Mouse (Mus musculus) midbrain, embryonic 16.5 days (tissue): ENCODE measurements around the gene Olfr1389. TPM values are rescaled to one million over a fixed set of nuclear protein-coding genes. Genes with fewer than 3 reads are reported as not detected.
"Not testable (repeated sequence)": the region's sequence is repeated elsewhere in the genome, so short reads cannot be mapped to it uniquely, and the experiment has no call there.

ENCODE experiments used
- ATAC-seq: fragments of 200-750 bp; cut with Nextera tagmentation; 2 replicates; pipeline ENCODE4 v1.8.0; 2017; ENCODE audit warnings: moderate TSS enrichment
- H3K27ac ChIP-seq: fragments of 300-500 bp; sonication (generic); 2 replicates; pipeline ENCODE4 v1.5.1; 2014; ENCODE audit warnings: mild to moderate bottlenecking, low read length, mixed read lengths
- H3K27me3 ChIP-seq: fragments of 300-500 bp; sonication (generic); 2 replicates; pipeline ENCODE4 v1.6.1; 2014; ENCODE audit warnings: low read depth, low read length, mixed read lengths; ENCODE audit not compliant: control insufficient read depth, insufficient read depth
- H3K36me3 ChIP-seq: fragments of 300-500 bp; sonication (generic); 2 replicates; pipeline ENCODE4 v1.6.1; 2014; ENCODE audit warnings: mild to moderate bottlenecking, low read length, moderate library complexity, mixed read lengths; ENCODE audit not compliant: control insufficient read depth, insufficient read depth
- H3K4me1 ChIP-seq: fragments of 300-500 bp; sonication (generic); 2 replicates; pipeline ENCODE4 v1.6.1; 2014; ENCODE audit warnings: mild to moderate bottlenecking, low read length, mixed read lengths; ENCODE audit not compliant: control insufficient read depth, insufficient read depth
- H3K4me2 ChIP-seq: fragments of 300-500 bp; sonication (generic); 2 replicates; pipeline ENCODE4 v1.6.1; 2014; ENCODE audit warnings: mild to moderate bottlenecking, low read length, mixed read lengths
- H3K4me3 ChIP-seq: fragments of 300-500 bp; sonication (generic); 2 replicates; pipeline ENCODE4 v1.5.1; 2014; ENCODE audit warnings: low read depth, mild to moderate bottlenecking, low read length, moderate library complexity, mixed read lengths
- H3K9ac ChIP-seq: fragments of 300-500 bp; sonication (generic); 2 replicates; pipeline ENCODE4 v1.6.1; 2014; ENCODE audit warnings: low read depth, low read length, mixed read lengths
- H3K9me3 ChIP-seq: fragments of 300-500 bp; sonication (generic); replicated peaks from 2 replicates; pipeline ENCODE4 v1.6.1; 2014; ENCODE audit warnings: mild to moderate bottlenecking, low read length, mixed read lengths; ENCODE audit not compliant: control insufficient read depth, poor library complexity, severe bottlenecking
- WGBS: fragments of 180-500 bp; shearing (Covaris S2); extraction: QIAGEN DNeasy Blood & Tissue Kit; methylation state at CpG from one replicate; pipeline ENCODE4 v1.1.7; 2014; 5-methylcytosine and 5-hydroxymethylcytosine counted together
- polyA plus RNA-seq: library from polyadenylated mRNA; unstranded; fragments of >200 nt; fragmentation: Nextera tagmentation; extraction: Ambion mirVana; gene quantifications from 2 replicates; pipeline ENCODE4 v1.2.1, GENCODE M21; 2015

Olfr1389 gene
- polyA plus RNA-seq, 1 experiment from 2014 or later: not detected

- H3K4me2 ChIP-seq: no peak within 1 kb of the TSS
- no peaks in the 10 kb centered on the region for H3K27me3 ChIP-seq
- H3K9me3 ChIP-seq: 0 out of 2 replicates have a peak, but pooled peaks cover 2% of the 10 kb centered on the region
- H3K4me3 ChIP-seq: no peak within 1 kb of the TSS
- H3K9ac ChIP-seq: no peak within 1 kb of the TSS
- H3K27ac ChIP-seq: no peak within 1 kb of the TSS
- no peaks in the 10 kb centered on the region for H3K36me3 ChIP-seq
- no peak for ATAC-seq
- no peaks in the 10 kb centered on the region for H3K4me1 ChIP-seq
- WGBS: 83% methylated on average over 1 of the region's 1 CpGs
Measured at GRCm38 (mm10) chr11:49455043-49455442, 32.2 kb downstream of the Olfr1389 start, which contains the start of gene Olfr1387. TSS of gene Olfr1387 (plus strand) at chr11:49455343.

GRCm38 (mm10) chr11:49464746-49465145 lies 41.9 kb downstream of the Olfr1389 start, which contains the start of gene Olfr1386:
TSS of gene Olfr1386 (plus strand) at chr11:49465046.
- not testable (repeated sequence) for H3K9me3 ChIP-seq, H3K27me3 ChIP-seq, H3K36me3 ChIP-seq, ATAC-seq, H3K4me1 ChIP-seq, H3K27ac ChIP-seq, H3K4me2 ChIP-seq, H3K4me3 ChIP-seq, H3K9ac ChIP-seq
- WGBS: 90% methylated on average over 3 of the region's 3 CpGs

Other genes with a start within 250 kb of the Olfr1389 start
- 0.10 and 0.39 TPM in 2 replicates for gene Btnl9, start 235.9 kb upstream of the Olfr1389 start, polyA plus RNA-seq
- 38.6 and 43.4 TPM in 2 replicates for gene Zfp62, start 219.8 kb upstream of the Olfr1389 start, polyA plus RNA-seq
- gene Mgat1, start 178.9 kb upstream of the Olfr1389 start, polyA plus RNA-seq: 33.5 and 34.3 TPM in 2 replicates
- gene Olfr1393, start 144.8 kb upstream of the Olfr1389 start, polyA plus RNA-seq: not detected in 2 replicates
- gene Olfr1392, start 137.8 kb upstream of the Olfr1389 start, polyA plus RNA-seq: not detected in 2 replicates
- gene Olfr10, start 118.3 kb upstream of the Olfr1389 start, polyA plus RNA-seq: not detected in 2 replicates
- gene Olfr1391, start 100.3 kb upstream of the Olfr1389 start, polyA plus RNA-seq: not detected in 2 replicates
- not detected in 2 replicates for gene Olfr1390, start 87.9 kb upstream of the Olfr1389 start, polyA plus RNA-seq
- 0.09 TPM in 1 of 2 replicates, not detected in the other for gene Olfr1388, start 13.6 kb downstream of the Olfr1389 start, polyA plus RNA-seq
- not detected in 2 replicates for gene Olfr1387, start 32.3 kb downstream of the Olfr1389 start, polyA plus RNA-seq
- gene Olfr1386, start 42.0 kb downstream of the Olfr1389 start, polyA plus RNA-seq: not detected in 2 replicates
- gene Olfr1385, start 66.0 kb downstream of the Olfr1389 start, polyA plus RNA-seq: not detected in 2 replicates
- gene Olfr1384, start 83.7 kb downstream of the Olfr1389 start, polyA plus RNA-seq: not detected in 2 replicates
- not detected in 2 replicates for gene Olfr1383, start 96.6 kb downstream of the Olfr1389 start, polyA plus RNA-seq
- gene Olfr1382, start 105.2 kb downstream of the Olfr1389 start, polyA plus RNA-seq: not detected in 2 replicates
- gene Olfr1381, start 120.4 kb downstream of the Olfr1389 start, polyA plus RNA-seq: not detected in 2 replicates
- not detected in 2 replicates for gene Olfr1380, start 133.8 kb downstream of the Olfr1389 start, polyA plus RNA-seq
- 1.6 TPM in 2 replicates for gene Flt4, start 186.2 kb downstream of the Olfr1389 start, polyA plus RNA-seq
- 0.70 TPM in 1 of 2 replicates, not detected in the other for gene Scgb3a1, start 240.5 kb downstream of the Olfr1389 start, polyA plus RNA-seq